Mouse (Mus musculus) E14TG2a.4 (cell line): ENCODE results near the gene Frmd7.

ENCODE experiments used
- H3K27me3 ChIP-seq: 2 replicates; pipeline ENCODE4 v1.6.1; 2014; ENCODE audit warnings: low read length, control low read depth; ENCODE audit not compliant: insufficient read depth
- H3K36me3 ChIP-seq: 2 replicates; pipeline ENCODE4 v1.6.1; 2014; ENCODE audit warnings: low read length, control low read depth; ENCODE audit not compliant: insufficient read depth
- H3K4me1 ChIP-seq: replicated peaks from 2 replicates; pipeline ENCODE4 v1.6.1; 2014; ENCODE audit warnings: low read depth, low read length, control low read depth
- H3K4me3 ChIP-seq: replicated peaks from 2 replicates; pipeline ENCODE4 v1.5.1; 2014; ENCODE audit warnings: mild to moderate bottlenecking, low read length
- H3K9me3 ChIP-seq: 2 replicates; pipeline ENCODE4 v1.6.1; 2014; ENCODE audit warnings: low read length, control low read depth
- CTCF ChIP-seq: conservative IDR thresholded peaks from 2 replicates; pipeline ENCODE4 v1.5.1; 2014; ENCODE audit warnings: low read length
- NANOG ChIP-seq: IDR thresholded peaks from 2 replicates; pipeline ENCODE4 v1.6.1; 2014; ENCODE audit warnings: borderline replicate concordance, low read length, mixed read lengths
- POU5F1 ChIP-seq: IDR thresholded peaks from 2 replicates; pipeline ENCODE4 v1.6.1; 2014; ENCODE audit warnings: low read length, borderline replicate concordance

Frmd7 gene

DNA sequence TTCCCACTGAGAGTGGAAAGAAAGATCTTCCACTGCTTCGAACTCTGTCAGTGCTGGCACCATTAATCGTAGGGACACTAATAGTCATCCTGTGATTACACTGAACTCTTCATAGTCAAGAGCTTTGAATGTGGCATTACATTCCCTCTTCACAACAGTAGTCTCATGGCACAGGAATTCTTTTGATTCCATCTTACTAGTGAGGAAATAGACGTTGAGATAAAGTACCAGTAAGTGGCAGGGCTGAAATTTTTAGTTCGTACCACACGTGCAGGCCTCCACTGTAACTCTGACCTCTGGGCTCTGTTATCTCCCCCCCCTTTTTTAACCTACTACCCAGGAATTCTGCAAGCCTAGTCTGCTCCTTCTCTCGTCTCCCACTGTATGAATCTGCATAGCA, 20.4 kb upstream of the Frmd7 start:
- no peaks in the 10 kb centered on the region for H3K27me3 ChIP-seq
- no peaks in the 10 kb centered on the region for H3K4me1 ChIP-seq
- H3K4me3 ChIP-seq, result no peak overlapping the region
- no peaks in the 10 kb centered on the region for H3K36me3 ChIP-seq
- H3K9me3 ChIP-seq, result no peaks in the 10 kb centered on the region
- TF ChIP-seq POU5F1, result no peak
- TF ChIP-seq NANOG, result no peak
- no peak for TF ChIP-seq CTCF

DNA sequence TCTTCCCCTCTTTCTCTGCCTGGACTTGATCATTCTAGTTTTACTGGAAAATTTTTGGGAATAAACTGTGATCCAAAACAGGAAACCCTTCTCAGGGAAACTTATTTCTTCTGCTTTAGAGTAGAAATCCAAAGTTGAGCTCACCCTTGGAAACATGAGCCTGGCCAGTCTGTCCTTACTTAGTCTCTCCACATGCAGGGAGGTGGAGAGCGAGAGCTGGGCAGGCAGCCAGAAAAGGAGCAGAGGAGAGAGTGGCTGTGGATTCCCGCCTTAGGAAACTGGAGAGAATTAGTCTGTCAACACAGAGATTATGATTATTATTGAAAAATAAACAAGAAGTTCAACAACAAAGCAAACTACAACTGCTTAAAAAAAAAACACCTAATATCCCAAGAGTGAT, 6.1 kb upstream of the Frmd7 start:
- H3K9me3 ChIP-seq, result no peaks in the 10 kb centered on the region
- no peaks in the 10 kb centered on the region for H3K4me1 ChIP-seq
- H3K27me3 ChIP-seq, result no peaks in the 10 kb centered on the region
- no peaks in the 10 kb centered on the region for H3K36me3 ChIP-seq
- TF ChIP-seq NANOG, result no peak
- no peak for TF ChIP-seq CTCF
- no peak for TF ChIP-seq POU5F1
- no peak overlapping the region for H3K4me3 ChIP-seq

DNA sequence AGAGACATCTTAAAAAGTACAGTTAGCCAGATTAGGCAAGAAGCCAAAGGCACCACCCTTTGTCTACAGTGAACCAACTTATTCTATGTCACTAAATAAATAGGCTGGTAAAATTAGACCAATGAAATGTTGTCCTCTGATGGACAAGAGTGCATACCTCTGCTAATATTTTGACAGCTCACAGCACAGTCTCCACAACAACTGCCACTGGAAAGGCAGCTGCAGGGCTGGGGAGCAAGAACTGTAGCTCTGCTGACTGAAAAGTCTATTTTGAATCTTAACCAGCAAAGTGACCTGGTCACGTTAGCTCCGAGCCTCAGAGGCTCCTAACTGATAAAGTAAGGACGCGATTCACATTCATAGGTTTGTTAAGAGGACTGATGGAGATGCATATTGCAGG, 5.6 kb upstream of the Frmd7 start:
- H3K4me1 ChIP-seq, result no peaks in the 10 kb centered on the region
- no peaks in the 10 kb centered on the region for H3K9me3 ChIP-seq
- H3K36me3 ChIP-seq, result no peaks in the 10 kb centered on the region
- no peaks in the 10 kb centered on the region for H3K27me3 ChIP-seq
- TF ChIP-seq NANOG (no peak), POU5F1 (no peak), CTCF (no peak)
- H3K4me3 ChIP-seq, result no peak overlapping the region

DNA sequence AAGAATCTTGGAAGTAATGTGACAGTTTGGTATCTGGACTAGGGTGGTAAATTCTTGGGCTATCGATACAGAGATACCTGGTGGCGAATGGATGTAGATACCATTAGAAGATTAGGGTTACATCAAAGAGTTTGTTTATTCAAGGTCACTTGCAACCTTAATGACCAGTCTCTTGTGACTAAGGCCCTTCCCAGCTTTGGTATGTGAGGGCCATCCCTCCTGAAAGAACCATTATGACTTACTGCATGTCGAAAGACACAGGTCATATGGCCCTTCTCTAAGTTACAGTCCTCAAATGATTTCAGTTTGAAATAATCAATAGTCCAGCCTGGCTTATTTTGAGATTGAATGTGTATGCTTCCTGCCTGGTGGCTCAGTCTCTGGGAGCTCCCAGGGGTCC, 5.4 kb downstream of the Frmd7 start:
- Histone ChIP-seq H3K27me3 (no peaks in the 10 kb centered on the region), H3K4me3 (no peak overlapping the region), H3K36me3 (no peaks in the 10 kb centered on the region), H3K9me3 (no peaks in the 10 kb centered on the region), H3K4me1 (no peaks in the 10 kb centered on the region)
- TF ChIP-seq POU5F1, result no peak
- TF ChIP-seq NANOG, result no peak
- TF ChIP-seq CTCF, result no peak

DNA sequence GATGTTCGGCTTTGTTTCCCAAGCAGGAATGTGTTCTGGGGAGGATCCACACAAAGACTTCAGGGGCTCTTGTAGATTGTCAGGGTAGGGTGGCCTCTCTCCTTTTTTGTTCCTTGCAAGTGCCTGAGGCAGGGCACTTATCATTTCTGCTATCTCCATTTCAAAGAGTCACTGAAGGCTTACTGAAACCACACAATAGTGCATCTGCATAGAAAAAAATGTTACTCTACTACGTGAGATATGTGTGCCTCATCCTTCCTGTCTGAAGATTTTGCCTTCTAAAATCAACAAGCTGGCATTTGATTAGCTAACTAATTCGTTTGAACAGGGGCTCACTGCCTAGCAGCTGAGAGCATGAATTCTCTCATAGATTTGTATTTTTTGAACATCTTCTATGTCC, 12.2 kb downstream of the Frmd7 start:
- Histone ChIP-seq H3K36me3 (no peaks in the 10 kb centered on the region), H3K9me3 (no peaks in the 10 kb centered on the region), H3K4me3 (no peak overlapping the region), H3K4me1 (no peaks in the 10 kb centered on the region), H3K27me3 (no peaks in the 10 kb centered on the region)
- no peak for TF ChIP-seq POU5F1

DNA sequence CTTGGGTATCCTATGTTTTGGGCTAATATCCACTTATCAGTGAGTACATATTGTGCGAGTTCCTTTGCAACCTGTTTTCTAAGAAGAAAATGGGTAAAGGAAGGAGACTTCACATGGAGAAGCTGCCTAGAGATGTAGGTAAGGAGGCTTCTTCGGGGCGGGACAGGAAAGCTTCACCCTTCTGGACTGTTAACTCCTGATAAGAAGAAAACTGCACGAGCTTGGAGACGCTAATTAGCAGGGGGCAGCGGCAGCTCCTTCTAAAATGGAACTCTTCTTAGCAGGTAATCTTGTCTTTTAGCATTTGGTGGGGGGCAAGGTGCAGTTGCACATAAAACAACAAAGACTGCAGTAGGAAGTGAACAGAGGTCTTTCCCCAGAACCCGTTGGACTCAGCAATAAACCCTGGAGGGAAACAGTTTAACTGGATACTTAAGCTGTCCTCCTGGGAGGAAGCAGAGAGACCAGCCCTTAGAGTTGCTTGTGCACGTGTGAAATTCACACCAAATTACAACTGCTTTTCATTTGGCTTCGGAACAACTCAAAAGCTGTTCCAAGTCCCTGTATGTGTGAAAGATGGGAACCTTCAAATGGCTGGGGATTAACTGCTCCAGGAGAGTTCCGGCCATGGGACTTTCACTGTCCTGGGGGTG, 15.5 kb downstream of the Frmd7 start:
- H3K4me3 ChIP-seq, result no peak overlapping the region
- no peaks in the 10 kb centered on the region for H3K4me1 ChIP-seq
- H3K36me3 ChIP-seq, result no peaks in the 10 kb centered on the region
- H3K27me3 ChIP-seq, result no peaks in the 10 kb centered on the region
- H3K9me3 ChIP-seq, result no peaks in the 10 kb centered on the region
- TF ChIP-seq CTCF, result no peak
- TF ChIP-seq POU5F1, result no peak
- no peak for TF ChIP-seq NANOG

DNA sequence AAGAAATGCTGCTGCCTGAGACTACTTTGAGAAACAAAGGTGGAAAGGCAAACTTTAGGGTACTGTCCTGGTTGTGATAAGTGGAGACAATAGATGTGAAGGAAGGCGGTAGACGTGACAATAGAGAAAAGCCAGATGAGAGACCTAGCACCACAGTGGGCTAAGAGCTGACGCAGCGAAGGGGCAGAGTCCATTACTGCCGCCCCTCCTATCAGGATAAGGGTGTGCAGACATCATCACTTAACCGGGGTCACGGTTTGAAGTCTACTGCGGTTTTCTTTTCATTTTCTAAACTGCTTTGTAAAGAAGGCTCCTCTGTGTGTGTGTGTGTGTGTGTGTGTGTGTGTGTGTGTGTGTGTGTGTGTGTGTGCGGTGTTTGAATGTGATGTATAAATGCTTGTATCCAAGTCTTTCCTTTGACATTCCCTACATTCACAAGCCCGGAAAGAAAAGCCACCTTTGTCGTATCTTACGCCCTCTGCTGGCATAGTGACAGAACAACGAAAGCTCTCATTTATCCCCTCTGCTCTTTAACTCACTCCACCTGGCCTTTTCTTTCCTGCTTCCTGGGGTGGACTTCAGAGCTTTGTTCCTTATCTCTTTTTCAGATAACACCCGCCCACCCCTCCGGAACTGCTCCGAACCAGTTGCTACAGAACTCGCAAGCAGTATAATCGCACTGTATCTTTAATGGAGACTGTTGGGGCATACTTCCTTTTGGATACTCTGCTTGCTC, 17.7 kb downstream of the Frmd7 start:
- no peaks in the 10 kb centered on the region for H3K4me1 ChIP-seq
- no peaks in the 10 kb centered on the region for H3K9me3 ChIP-seq
- no peaks in the 10 kb centered on the region for H3K36me3 ChIP-seq
- no peaks in the 10 kb centered on the region for H3K27me3 ChIP-seq
- no peak for TF ChIP-seq POU5F1
- no peak for TF ChIP-seq NANOG
- peak; percentile 20 for TF ChIP-seq CTCF
- no peak overlapping the region for H3K4me3 ChIP-seq

DNA sequence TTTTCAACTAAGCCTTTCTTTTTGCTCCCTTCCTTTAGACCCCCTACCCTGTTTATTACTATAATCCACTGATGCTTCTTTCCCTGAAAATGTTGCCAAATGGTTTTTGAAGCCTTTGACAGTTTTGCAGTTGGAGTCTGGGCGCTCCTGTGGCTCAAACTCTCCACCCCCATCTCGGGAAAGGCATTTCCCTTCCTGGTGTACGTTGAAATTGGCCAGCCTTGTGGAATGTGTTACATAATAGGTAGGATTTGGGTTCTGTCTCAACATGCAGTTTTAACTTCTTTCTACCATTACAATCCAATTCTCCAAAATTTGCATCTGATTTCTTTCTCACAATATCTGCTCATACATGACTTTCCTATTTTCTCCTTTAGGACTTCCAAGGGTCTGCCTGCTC, 23.8 kb downstream of the Frmd7 start:
- no peaks in the 10 kb centered on the region for H3K27me3 ChIP-seq
- no peak overlapping the region for H3K4me3 ChIP-seq
- TF ChIP-seq CTCF (no peak), NANOG (no peak), POU5F1 (no peak)
- no peaks in the 10 kb centered on the region for H3K36me3 ChIP-seq
- no peaks in the 10 kb centered on the region for H3K9me3 ChIP-seq
- no peaks in the 10 kb centered on the region for H3K4me1 ChIP-seq

DNA sequence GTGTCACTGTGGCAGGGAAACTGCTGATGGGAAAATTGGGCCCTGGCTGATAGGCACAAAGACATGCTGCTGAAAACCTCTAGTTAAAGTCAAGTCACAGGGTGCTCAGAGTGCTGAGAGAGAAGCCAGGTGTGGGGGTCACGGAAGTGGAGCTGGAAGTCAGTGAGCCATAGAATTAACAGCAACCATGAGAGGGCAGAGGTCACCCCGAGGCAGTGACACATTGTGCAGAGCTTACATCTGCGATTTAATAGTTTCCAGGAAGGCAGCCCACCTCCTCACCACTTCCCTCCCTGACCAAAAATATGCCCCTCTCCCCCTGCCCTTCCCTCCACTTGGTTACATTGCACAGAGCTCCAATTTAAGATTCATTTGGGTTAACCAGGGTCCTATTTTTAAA, 25.1 kb downstream of the Frmd7 start:
- Histone ChIP-seq H3K36me3 (no peaks in the 10 kb centered on the region), H3K27me3 (no peaks in the 10 kb centered on the region), H3K4me1 (no peaks in the 10 kb centered on the region), H3K9me3 (no peaks in the 10 kb centered on the region), H3K4me3 (no peak overlapping the region)
- TF ChIP-seq CTCF, result no peak
- no peak for TF ChIP-seq POU5F1
- TF ChIP-seq NANOG, result no peak

DNA sequence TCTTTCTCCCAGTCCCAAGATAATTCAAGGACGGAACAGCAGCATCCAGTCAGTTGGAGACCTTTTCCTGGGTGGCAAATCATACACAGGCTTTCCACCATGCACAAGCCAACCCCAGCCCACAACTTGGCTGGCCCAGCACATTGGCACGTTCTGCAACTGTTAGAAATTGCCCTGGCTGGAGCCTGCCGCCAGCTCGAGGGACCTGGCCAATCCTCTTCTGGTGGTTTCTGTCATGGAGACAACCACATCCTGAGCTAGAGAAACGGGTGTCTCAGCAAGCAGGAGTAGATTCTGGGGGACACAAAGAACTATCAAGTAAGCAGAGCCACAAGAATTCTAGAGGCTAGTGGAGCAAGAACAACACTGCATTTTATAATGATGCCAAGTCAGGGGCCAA, 32.6 kb downstream of the Frmd7 start:
- H3K36me3 ChIP-seq, result no peaks in the 10 kb centered on the region
- H3K4me3 ChIP-seq, result no peak overlapping the region
- no peaks in the 10 kb centered on the region for H3K4me1 ChIP-seq
- TF ChIP-seq CTCF (no peak), POU5F1 (no peak), NANOG (no peak)
- H3K27me3 ChIP-seq, result no peaks in the 10 kb centered on the region
- no peaks in the 10 kb centered on the region for H3K9me3 ChIP-seq
